Mouse (Mus musculus) monocyte, adult 2 months (primary cell): ENCODE measurements around the gene Nat8f1.
A peak's percentile ranks its signal among the peaks of the same experiment; 100 is the strongest.
"Not testable (repeated sequence)": the region's sequence is repeated elsewhere in the genome, so short reads cannot be mapped to it uniquely, and the experiment has no call there.

Experiments
- DNase-seq, 2 experiments: peaks; one replicate each; pipeline ENCODE4 v3.0.0; 2022; ENCODE audit warnings: low spot score in 2 of 2, low read depth in 1 of 2

The Nat8f1 gene

DNA sequence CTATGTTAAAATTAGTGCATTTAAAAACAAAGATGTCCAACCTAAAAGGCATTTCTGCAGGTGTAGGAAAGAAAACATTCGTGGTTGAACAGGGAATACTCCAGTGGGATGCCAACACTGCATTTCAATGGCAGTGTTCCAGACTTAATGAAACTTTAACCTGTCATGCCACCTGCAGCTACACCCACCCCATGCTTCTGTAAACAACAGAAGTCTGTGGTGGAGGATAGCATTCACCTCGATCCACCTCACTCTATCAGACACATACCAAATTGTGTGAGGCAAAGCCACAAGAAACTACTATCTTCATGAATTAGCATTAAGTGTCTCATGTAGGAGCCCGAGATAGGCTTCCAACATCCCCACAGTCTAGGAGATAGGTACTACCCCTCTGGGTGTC lies 7.1 kb downstream of the Nat8f1 start:
- no peak for DNase-seq

DNA sequence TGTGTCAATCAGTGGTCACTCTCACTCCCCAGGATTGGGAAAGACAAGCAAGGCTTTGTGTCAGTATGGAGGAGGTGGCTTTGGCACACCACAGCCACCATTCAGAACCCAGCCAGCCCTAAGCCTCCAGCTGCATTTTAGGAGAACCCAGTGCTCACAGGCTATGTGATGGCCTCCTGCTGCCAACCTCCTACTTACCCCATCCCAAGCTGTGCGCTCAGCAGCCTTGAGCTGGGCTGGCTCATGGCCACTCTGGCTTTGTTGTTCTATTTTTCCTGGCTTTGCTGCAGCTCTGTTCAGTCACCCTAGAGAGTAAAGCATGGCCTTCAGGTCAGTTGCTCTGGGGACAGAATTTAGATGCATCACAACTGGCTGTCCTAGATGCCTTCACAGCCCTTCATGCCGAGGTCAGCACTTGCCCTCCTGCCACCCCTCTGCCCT lies 8.6 kb downstream of the Nat8f1 start:
- not testable (repeated sequence) for DNase-seq

DNA sequence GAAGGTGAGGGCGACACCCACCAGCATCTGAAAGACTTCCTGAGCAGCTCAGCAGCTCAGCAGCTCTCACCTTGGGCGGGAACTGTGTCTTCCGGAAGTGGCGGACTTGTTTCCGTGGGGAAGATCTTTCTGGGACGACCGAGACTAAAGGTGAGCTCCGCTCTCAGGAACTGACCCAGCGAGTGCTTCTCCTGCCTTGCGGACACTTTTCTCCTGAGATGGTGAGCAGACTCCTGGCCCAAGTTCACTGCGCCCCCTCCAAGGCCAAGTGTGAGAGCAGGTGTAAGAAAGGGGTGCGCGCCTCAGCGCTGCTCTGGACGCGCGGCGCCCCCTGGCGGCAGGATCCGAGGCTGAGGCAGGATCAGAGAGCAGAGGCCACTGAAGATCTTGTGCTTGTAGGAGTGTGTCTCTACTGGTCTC lies 10.8 kb downstream of the Nat8f1 start, which contains the start of gene Nat8f4:
TSS of gene Nat8f4 (minus strand) at position 243 of the 420 bp plus-strand sequence.
- peak in 1 of 2 experiments; percentile 58 for DNase-seq

DNA sequence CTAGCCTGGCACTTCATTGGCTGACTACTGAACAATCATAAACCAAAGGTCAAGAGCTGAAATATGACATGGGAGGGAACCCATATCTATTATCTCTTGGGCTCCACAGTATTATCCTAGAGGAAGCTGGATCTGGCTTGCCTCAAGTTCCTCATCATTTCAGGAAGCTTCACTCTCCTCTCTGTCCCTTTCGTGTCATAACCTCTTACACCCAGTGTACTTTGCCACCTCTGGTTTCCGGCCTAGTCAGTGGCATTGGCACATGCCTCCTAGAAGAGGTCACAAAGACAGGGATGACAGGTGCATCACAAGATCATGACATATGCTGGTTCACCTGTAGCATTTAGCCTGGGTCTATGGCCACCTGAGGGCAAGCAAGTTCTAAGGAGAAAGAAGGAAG lies 13.2 kb downstream of the Nat8f1 start:
- no peak for DNase-seq

DNA sequence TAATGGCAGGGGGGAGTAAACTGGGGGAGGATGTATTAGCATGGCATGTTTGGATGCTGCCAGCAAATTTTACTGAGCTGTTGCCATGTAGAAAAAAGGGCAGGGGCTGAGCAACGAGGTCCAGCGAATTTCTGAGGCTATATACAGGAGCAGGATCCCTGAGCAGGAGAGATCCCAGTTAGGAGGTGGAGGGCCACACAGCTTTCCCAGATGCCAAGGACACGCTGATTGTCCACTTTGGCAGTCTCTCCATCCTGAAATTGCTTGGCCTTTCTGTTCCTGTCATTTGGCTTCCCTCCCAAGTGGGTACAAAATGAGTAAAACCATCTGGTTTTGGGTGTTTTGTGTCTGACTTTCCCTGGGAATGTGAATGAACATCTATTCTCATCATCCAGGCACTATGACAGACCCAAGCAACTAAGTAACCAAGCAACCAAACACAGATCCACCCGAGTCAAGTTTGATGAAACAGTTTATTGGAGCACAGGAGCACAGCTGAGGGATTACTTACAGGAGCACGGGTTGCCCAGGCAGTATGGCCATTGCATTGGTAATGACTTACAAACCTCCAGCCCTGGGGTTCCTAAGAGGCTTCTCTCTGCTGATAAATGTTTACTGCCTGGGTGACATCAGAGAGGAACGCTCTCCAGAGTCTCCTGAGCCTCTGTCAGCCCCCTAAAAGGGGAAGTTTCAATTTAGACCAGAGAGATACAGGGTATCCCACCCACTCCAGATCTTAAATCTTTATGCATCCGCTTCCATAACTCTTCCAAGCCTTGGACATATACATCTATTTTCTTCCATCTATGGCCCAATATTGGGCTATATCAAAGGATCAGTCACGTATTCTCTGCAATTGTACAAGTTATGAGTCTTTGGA lies 16.7 kb downstream of the Nat8f1 start:
- not testable (repeated sequence) for DNase-seq

DNA sequence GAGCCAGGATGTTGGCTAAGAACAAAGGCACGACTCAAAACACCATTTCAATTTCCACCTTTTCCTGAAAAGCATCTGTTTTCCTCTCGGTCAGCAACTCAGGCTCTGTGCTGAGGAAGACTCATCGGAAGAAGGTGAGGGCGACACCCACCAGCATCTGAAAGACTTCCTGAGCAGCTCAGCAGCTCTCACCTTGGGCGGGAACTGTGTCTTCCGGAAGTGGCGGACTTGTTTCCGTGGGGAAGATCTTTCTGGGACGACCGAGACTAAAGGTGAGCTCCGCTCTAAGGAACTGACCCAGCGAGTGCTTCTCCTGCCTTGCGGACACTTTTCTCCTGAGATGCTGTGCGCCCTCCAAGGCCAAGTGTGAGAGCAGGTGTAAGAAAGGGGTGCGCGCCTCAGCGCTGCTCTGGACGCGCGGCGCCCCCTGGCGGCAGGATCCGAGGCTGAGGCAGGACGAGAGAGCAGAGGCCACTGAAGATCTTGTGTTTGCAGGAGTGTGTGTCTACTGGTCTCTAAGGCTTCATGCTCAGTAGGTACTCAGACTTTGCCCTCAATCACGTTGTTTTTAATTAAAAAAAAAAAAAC lies 20.3 kb downstream of the Nat8f1 start:
- DNase-seq = not testable (repeated sequence)

DNA sequence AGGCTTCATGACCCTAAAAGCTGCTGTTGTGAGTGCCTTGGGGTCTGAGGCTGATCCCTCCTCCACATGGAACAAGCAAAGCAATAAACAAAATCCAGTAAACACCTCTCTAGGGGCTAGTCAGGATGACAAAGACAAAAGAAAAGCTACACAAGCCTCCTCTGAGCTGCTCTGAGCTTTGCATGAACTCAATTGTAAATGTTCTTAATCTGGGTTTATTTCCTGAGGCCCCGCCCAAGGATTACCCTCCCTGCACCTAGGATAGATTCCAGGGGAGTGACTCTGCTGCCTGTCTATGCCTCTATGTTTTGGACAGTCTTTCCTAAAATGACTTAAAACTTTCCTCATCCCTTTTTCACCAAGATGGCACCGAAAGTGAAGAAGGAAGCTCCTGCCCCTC lies 26.5 kb downstream of the Nat8f1 start:
- no peak for DNase-seq

DNA sequence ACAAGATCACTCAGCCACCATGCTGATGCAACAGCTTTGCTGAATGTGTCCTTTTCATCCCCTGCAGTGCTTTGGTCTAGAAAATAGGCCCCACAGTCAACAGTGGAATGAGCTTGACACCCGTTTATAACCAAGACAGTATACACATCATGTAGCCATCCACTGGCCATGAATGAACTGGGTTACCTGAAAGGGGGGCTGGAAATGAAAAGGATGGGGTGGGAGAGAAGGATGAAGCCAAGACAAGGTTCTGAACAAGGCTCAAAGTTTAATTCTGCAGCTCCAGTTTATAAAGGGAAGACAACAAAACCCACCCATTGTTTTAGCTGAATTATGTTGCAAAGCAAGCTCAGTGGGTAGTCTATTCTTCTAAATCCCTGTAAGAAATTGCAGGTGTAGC lies 31.2 kb downstream of the Nat8f1 start:
- no peak for DNase-seq

DNA sequence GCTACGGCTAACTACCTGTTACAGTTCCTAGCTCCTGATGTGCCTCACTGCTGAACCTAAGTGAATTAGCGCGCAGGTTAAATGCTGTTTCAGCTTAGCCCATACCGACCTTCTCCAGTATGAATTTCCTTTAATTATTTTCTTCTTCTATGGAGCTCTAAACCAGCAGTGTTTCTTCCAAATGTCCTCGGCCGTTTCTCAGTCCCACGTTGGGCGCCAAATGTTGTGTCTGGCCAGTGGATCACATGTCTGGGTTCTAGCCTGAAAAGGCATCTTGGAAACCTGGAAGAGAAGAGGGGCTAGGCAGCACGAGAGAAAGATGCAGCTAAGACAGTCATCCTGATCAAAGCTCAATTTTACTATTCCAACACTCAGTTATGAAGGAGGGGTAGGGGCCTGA lies 32.2 kb downstream of the Nat8f1 start:
- DNase-seq = not testable (repeated sequence)

DNA sequence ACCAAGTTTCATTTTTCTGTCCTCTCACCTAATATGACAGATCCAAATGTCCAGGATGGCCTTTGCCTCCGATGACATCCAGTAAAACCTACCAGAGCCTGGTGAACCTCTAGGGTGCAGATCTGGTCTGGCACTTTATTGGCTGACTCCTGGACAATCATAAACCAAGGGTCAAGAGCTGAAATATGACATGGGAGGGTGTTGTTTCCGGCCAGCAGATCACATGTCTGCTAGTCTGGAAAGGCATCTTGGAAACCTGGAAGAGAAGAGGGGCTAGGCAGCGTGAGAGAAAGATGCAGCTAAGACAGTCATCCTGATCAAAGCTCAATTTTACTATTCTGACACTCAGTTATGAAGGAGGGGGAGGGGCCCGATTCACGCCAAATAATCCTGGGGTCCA lies 46.5 kb downstream of the Nat8f1 start, which contains the start of gene Nat8f2:
TSS of gene Nat8f2 (minus strand) at position 153 of the 400 bp plus-strand sequence.
- DNase-seq = not testable (repeated sequence)

DNA sequence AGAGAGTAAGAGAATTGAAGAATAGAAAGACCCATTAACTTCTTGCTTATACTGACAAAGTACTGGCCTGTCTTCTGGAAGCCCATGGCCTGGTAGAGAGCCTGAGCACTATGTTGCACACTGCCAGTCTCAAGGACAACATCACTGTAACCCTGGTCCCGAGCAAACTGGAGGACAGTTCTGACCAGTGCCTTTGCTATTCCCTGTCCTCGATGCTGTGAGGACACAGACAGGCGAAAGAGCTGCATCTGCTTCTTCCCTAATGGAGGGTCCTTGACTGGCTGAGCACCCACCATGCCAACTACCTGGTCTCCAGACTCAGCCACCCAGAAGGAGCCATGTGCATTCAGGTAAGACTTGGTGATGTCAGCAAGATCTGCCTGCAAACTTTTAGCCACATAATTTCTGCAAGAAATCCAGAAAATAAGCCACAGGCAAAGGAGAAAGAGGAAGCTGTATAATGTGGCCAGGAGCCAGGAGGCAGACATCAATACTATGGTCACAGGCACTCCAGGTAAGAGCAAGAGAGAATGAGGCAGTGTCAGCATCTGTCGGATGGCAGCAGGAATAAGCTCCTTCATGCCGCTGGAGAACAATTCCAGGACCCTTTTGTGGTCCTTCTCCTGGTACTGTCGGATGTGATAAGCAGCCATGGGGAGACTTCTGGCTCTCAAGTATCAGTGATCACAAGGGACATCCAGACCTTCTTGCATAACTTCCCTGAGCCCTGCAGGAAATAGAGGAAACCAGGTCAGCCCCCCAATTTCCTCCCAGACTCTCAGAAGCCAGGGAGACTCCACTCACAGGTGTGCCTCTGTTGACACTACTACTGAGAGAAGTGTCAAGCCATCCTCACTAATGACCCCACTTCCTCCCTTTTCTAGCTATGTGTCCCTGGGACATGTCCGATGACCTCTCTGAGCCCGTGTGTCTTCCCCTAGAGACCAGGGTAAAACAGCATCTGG lies 47.5 kb downstream of the Nat8f1 start:
- DNase-seq = no peak

DNA sequence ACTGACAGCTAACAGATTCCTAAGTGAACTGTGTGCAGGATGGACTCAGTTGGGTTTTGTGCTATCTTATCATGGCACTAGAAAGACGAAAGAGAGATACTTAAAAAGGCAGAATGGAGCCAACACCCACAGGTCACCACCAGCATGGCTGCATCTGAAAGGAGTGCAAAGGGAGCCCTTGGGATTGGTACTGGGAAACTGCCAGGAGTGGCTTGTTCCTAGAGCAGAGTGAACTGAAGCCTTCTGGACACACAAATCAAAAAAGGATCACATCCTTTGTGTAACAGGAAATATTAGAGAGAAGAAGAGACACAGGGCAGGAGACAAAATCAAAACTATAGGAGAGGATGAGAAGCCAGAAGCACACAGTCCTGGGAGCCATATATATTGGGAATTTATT lies 48.5 kb downstream of the Nat8f1 start:
- not testable (repeated sequence) for DNase-seq

DNA sequence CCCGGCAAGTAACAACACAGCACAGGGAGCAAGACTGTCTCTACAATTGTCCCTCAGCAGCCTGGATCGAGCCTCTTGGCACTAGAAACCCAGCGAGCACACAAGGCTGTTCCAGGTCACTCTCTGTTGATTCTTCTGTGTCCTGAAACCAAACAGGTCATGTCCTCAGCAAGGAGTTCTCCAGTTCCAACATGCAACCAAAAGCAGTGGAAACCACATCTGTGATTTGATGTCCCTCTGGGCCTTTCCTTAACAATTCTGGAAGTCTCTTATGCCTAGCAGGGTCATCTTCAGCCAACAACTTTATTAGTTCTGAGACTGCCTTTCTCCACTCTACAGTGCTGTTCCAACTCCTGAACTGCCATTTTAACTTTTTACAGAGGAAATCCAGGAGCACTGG lies 49.3 kb downstream of the Nat8f1 start:
- not testable (repeated sequence) for DNase-seq

DNA sequence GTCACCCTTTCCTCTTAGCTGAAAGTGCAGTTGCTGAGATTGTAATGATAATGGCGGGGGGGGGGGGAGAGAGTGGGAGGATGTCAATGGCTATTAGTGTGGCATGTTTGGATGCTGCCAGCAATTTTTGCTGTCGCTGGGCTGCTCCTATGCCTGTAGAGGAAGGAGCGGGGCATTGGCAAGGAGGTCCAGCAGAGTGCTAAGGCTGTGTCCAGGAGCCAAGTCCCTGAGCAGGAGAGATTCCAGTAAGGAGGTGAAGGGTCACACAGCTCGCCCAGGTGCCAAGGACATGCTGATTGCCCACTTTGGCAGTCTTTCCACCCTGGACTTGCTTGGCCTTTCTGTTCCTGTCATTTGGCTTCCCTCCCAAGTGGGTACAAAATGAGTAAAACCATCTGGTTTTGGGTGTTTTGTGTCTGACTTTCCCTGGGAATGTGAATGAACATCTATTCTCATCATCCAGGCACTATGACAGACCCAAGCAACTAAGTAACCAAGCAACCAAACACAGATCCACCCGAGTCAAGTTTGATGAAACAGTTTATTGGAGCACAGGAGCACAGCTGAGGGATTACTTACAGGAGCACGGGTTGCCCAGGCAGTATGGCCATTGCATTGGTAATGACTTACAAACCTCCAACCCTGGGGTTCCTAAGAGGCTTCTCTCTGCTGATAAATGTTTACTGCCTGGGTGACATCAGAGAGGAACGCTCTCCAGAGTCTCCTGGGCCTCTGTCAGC lies 50.4 kb downstream of the Nat8f1 start:
- not testable (repeated sequence) for DNase-seq

DNA sequence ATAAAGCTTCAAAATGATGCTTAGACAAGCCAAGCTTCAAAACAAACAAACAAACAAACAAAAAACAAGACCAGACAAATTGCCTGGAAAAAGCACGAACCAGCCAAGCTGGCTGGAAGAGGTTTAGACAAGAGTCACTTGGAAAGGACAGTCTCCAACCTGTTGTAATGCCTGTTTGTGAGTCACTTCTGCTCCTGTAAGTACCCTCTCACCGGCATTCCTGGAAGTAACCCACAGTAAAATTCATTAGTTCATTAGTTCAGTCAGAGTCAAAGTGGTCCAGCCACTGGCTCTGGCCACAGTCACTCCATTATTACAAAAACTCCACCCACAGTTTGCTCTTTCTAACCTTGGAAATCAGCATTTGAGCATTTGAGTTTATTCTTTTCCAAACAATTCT lies 51.6 kb downstream of the Nat8f1 start:
- DNase-seq = no peak

DNA sequence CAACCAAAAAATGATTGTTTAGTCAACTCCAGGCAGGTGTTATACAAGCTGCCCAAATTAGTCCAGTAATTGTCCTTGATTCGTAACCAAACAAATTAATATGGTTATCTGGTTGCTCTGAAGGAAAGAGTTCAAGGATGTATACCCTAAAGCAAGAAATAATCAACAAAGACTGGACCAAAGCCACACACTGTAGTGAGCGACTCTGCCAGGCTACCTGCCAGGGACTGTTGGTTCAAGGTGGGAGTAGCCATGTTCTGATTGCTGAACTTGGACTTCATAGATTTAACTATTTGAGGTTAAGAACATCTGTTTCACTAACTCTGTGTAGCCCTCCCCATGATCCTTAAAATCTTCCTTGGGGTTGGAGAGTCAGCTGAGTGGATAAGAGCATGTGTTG lies 52.4 kb downstream of the Nat8f1 start:
- DNase-seq = no peak

DNA sequence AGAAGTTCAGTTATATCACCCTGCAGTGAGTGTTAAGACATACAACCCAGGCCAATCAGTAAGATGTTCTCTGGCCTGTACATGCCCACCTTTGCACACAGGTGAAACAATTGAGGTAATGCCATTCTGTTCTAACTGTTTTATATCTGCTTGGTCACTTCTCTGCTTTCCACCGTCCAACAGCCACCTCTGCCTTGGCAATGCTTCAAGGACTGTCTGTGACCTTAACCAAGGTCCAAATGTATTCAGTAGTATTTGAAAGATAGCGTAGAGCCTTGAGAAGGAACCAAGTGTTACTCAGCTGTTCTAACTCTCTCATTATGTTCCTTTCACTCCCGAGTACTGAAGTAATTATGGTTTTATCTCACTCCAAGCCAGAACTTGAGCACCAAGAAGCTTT lies 52.9 kb downstream of the Nat8f1 start:
- DNase-seq = no peak

DNA sequence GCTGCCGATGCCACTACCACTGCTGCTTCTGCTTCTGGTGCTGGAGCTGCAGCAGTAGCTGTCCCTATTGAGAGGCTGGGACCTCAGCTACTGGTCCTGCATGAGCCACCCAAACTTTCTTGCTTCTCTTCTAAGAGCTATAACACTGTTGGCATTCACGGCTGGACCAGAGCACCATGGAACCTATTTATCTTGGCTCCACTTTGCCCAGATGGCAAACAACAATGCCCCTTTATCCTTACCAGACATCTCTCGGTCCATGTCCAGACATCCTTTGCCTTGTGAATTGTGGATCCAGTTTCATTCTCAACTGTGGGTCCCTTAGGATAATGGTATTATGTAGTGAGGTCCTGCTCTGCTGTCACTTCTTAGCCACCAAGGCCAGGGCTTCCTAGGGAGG lies 54.2 kb downstream of the Nat8f1 start:
- no peak for DNase-seq
